Mouse (Mus musculus) forebrain, embryonic 11.5 days (tissue): ENCODE results near the gene Bpifa5. TPM values are rescaled to one million over a fixed set of nuclear protein-coding genes. Genes with fewer than 3 reads are reported as not detected.

Experiments
- ATAC-seq: fragments of 200-750 bp; cut with Nextera tagmentation; replicated peaks from 2 replicates; pipeline ENCODE4 v1.8.0; 2017; ENCODE audit warnings: moderate TSS enrichment; ENCODE audit not compliant: low FRiP score
- DNase-seq: peaks from one replicate; pipeline ENCODE4 v3.0.0-alpha.2; 2017; ENCODE audit warnings: low spot score
- H3K27ac ChIP-seq: fragments of 300-500 bp; sonication (generic); 2 replicates; pipeline ENCODE4 v1.5.1; 2014; ENCODE audit warnings: low read depth, low read length
- H3K27me3 ChIP-seq: fragments of 300-500 bp; sonication (generic); 2 replicates; pipeline ENCODE4 v1.6.1; 2014; ENCODE audit warnings: mild to moderate bottlenecking, low read length, mixed read lengths; ENCODE audit not compliant: control insufficient read depth, insufficient read depth
- H3K36me3 ChIP-seq: fragments of 300-500 bp; sonication (generic); 2 replicates; pipeline ENCODE4 v1.6.1; 2014; ENCODE audit warnings: mild to moderate bottlenecking, low read length, moderate library complexity, mixed read lengths; ENCODE audit not compliant: control insufficient read depth, insufficient read depth
- H3K4me1 ChIP-seq: fragments of 300-500 bp; sonication (generic); replicated peaks from 2 replicates; pipeline ENCODE4 v1.6.1; 2014; ENCODE audit warnings: low read length, mixed read lengths; ENCODE audit not compliant: control insufficient read depth, insufficient read depth
- H3K4me2 ChIP-seq: fragments of 300-500 bp; sonication (generic); 2 replicates; pipeline ENCODE4 v1.6.1; 2014; ENCODE audit warnings: low read depth, mild to moderate bottlenecking, low read length, moderate library complexity, mixed read lengths; ENCODE audit not compliant: severe bottlenecking
- H3K4me3 ChIP-seq: fragments of 300-500 bp; sonication (generic); 2 replicates; pipeline ENCODE4 v1.5.1; 2014; ENCODE audit warnings: low read depth, low read length
- H3K9ac ChIP-seq: fragments of 300-500 bp; sonication (generic); 2 replicates; pipeline ENCODE4 v1.6.1; 2014; ENCODE audit warnings: low read length
- H3K9me3 ChIP-seq: fragments of 300-500 bp; sonication (generic); 2 replicates; pipeline ENCODE4 v1.6.1; 2016; ENCODE audit warnings: low read length, mixed read lengths; ENCODE audit not compliant: control insufficient read depth
- WGBS: fragments of 180-500 bp; shearing (Covaris S2); extraction: QIAGEN DNeasy Blood & Tissue Kit; methylation state at CpG from one replicate; pipeline ENCODE4 v1.1.7; 2014; 5-methylcytosine and 5-hydroxymethylcytosine counted together
- polyA plus RNA-seq: library from polyadenylated mRNA; unstranded; fragments of >200 nt; fragmentation: Nextera tagmentation; extraction: Ambion mirVana; gene quantifications from 2 replicates; pipeline ENCODE4 v1.2.1, GENCODE M21; 2014

The Bpifa5 gene
- not detected in 2 replicates for polyA plus RNA-seq

DNA sequence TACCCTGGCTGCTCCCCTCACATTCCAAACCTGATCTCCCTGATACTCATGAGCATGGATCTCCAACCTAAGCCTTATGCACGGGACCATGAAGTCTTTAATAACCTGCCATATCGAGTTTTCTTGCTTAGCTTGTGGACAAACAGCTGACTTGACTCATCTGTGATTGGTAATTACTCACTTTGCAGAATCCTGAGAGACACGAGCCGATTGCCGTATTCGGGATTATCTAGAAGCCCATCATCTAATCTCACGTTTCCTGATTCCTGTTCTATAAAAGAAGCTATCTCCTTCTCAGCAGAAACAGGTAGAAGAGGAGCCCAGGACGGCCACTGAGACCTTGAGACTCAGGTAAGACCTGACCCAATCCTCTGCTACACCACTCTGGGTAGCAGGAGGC, at the start of gene Bpifa5:
Bpifa5 (plus strand) TSS at position 301 of the 400 bp plus-strand sequence.
- WGBS: 85% methylated on average over 8 of the region's 8 CpGs
- Histone ChIP-seq H3K27me3 (no peaks in the 10 kb centered on the region), H3K4me2 (no peak within 1 kb of the TSS), H3K4me1 (no peaks in the 10 kb centered on the region), H3K4me3 (no peak within 1 kb of the TSS), H3K9me3 (no peaks in the 10 kb centered on the region), H3K36me3 (no peaks in the 10 kb centered on the region), H3K27ac (no peak within 1 kb of the TSS), H3K9ac (no peak within 1 kb of the TSS)
- DNase-seq (no peak), ATAC-seq (no peak)

DNA sequence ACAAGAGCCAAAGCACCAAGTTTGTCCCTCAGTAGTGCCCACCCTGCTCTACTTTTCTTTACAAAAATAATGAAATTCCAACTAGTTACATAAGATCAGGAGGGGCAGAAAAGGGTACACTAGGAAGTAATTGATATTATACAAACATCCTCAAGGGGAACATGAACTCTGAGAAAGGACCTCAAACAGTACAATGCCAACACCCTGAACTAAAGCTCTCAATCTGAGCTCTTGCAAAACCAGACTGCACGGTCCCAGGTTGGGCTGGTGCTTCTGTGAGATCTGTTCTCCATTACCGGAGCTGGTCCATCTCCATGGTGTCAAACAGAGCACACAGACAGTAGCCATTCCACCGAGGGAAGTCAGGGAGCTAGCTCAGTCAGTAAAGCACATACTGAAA, 45.0 kb upstream of the Bpifa5 start:
- H3K4me3 ChIP-seq: no peak overlapping the region
- H3K4me1 ChIP-seq: no peaks in the 10 kb centered on the region
- H3K4me2 ChIP-seq: no peak overlapping the region
- no peak for ATAC-seq
- H3K36me3 ChIP-seq: no peaks in the 10 kb centered on the region
- no peak for DNase-seq
- no peaks in the 10 kb centered on the region for H3K9me3 ChIP-seq
- no peak overlapping the region for H3K9ac ChIP-seq
- WGBS: 89% methylated on average over 3 of the region's 3 CpGs
- no peaks in the 10 kb centered on the region for H3K27me3 ChIP-seq
- H3K27ac ChIP-seq: no peak overlapping the region

DNA sequence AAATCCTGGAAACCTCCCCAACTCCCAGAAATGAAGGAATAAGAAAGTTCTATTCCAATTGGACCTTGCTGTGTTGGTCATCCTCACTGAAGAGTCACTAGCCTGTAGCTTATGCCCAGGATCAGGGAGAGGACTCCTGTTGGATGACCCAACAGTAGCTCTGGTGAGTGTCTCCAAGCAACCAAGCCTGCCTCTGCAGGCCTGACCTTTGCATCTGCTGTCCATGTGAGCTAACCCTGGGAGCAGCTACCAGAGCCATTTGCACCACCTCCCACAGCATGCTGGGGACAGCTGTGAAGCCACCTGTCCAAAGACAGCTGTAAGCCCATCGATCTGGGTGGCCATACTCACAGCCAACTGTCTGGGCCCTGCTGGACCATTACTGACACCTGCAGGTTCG, 32.3 kb upstream of the Bpifa5 start, which contains the start of gene Bpifa3:
Bpifa3 (plus strand) TSS at position 217 of the 400 bp plus-strand sequence.
- DNase-seq (no peak), ATAC-seq (no peak)
- no peaks in the 10 kb centered on the region for H3K9me3 ChIP-seq
- WGBS: 79% methylated on average over 2 of the region's 2 CpGs
- H3K4me2 ChIP-seq: no peak within 1 kb of the TSS
- no peaks in the 10 kb centered on the region for H3K4me1 ChIP-seq
- H3K27ac ChIP-seq: no peak within 1 kb of the TSS
- no peaks in the 10 kb centered on the region for H3K36me3 ChIP-seq
- no peak within 1 kb of the TSS for H3K4me3 ChIP-seq
- H3K9ac ChIP-seq: no peak within 1 kb of the TSS
- H3K27me3 ChIP-seq: no peaks in the 10 kb centered on the region

DNA sequence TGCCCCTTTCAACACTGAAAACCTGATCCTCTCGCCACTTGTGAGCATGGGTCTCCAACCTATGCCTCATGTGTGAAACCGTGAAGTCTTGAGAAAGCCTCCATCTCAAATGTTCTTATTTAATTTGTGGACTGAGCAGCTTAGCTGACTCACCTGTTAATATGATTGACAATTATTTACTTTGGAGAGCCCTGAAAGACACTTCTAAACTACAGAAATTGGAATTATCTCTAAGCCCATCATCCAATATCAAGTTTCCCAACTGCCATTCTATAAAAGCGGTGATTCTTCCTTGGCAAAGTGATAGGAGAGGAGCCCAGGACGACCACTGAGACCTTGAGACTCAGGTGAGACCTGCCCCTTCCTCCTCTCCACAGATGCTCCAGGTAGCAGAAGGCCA, 19.8 kb upstream of the Bpifa5 start, which contains the start of gene Bpifa1:
Bpifa1 (plus strand) TSS at position 301 of the 400 bp plus-strand sequence.
- WGBS: 80% methylated on average over 4 of the region's 4 CpGs

DNA sequence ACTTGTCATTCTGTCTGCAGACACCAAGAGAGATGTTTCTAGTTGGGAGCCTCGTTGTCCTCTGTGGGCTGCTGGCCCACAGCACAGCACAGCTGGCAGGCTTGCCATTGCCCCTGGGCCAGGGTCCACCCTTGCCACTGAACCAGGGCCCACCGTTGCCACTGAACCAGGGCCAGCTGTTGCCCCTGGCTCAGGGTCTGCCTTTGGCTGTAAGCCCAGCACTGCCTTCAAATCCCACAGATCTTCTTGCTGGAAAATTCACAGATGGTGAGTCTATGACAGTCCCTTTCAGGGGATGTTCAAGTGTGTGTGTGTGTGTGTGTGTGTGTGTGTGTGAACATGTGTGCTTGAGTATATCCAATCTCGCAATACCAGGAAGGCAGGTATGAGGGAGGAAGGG, 18.7 kb upstream of the Bpifa5 start:
- no peak overlapping the region for H3K4me3 ChIP-seq
- H3K27ac ChIP-seq: no peak overlapping the region
- H3K36me3 ChIP-seq: no peaks in the 10 kb centered on the region
- WGBS: 80% methylated on average over 3 of the region's 3 CpGs
- no peaks in the 10 kb centered on the region for H3K27me3 ChIP-seq
- no peaks in the 10 kb centered on the region for H3K9me3 ChIP-seq
- H3K9ac ChIP-seq: no peak overlapping the region
- H3K4me2 ChIP-seq: no peak overlapping the region
- H3K4me1 ChIP-seq: no peaks in the 10 kb centered on the region
- ATAC-seq (no peak), DNase-seq (no peak)

More for the DNA sequence above, 19.8 kb upstream of the Bpifa5 start, which contains the start of gene Bpifa1:
- no peaks in the 10 kb centered on the region for H3K9me3 ChIP-seq
- H3K9ac ChIP-seq: no peak within 1 kb of the TSS
- H3K36me3 ChIP-seq: no peaks in the 10 kb centered on the region
- H3K27me3 ChIP-seq: no peaks in the 10 kb centered on the region
- ATAC-seq (no peak), DNase-seq (no peak)
- H3K27ac ChIP-seq: no peak within 1 kb of the TSS
- no peak within 1 kb of the TSS for H3K4me2 ChIP-seq
- H3K4me3 ChIP-seq: no peak within 1 kb of the TSS
- H3K4me1 ChIP-seq: no peaks in the 10 kb centered on the region

DNA sequence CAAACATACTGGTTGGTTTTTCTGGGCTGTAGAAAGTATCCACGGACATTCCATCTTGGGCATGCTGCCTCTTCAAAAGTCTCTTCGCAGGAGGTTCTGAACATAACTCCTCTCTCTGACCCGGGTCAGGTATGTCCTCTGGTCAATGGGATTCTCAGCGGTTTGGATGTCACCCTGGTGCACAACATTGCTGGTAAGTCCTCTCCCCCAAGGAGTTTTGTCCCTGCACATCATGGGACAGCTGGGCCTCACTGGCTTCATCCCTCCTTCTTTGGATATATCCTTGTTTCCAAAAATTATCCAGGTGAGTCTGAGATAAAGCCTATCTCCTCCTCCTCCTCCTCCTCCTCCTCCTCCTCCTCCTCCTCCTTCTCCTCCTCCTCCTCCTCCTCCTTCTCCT, 14.9 kb upstream of the Bpifa5 start:
- Histone ChIP-seq H3K9me3 (no peaks in the 10 kb centered on the region), H3K4me3 (no peak overlapping the region), H3K4me2 (no peak overlapping the region), H3K27me3 (no peaks in the 10 kb centered on the region), H3K4me1 (no peaks in the 10 kb centered on the region), H3K36me3 (no peaks in the 10 kb centered on the region), H3K9ac (no peak overlapping the region), H3K27ac (no peak overlapping the region)
- 76% methylated on average over 4 of the region's 4 CpGs for WGBS
- DNase-seq (no peak), ATAC-seq (no peak)

DNA sequence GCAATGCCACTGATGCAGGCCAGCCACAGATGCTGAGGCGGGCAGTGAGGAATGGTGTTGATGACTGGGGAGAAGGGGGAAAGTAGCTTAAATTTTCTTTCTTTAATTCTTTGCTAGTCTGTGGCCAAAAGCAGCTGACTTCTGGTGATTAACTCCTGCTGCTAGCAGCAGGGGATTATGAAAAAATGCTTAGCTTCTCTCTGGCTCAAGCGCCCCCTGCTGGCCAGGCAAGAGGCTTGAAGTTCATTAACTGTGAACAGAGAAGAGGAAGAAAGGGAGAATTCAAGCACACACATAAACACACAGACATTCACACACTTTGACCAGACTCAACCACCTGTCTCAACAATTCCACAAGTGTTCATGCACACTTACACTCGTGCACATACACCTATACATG, 4.0 kb upstream of the Bpifa5 start:
- ATAC-seq (no peak), DNase-seq (peak; percentile 72)
- H3K27me3 ChIP-seq: no peaks in the 10 kb centered on the region
- no peak overlapping the region for H3K4me2 ChIP-seq
- no peak overlapping the region for H3K27ac ChIP-seq
- H3K9ac ChIP-seq: no peak overlapping the region
- no peaks in the 10 kb centered on the region for H3K9me3 ChIP-seq
- WGBS: 37% methylated on average over 3 of the region's 3 CpGs
- no peaks in the 10 kb centered on the region for H3K36me3 ChIP-seq
- no peaks in the 10 kb centered on the region for H3K4me1 ChIP-seq
- H3K4me3 ChIP-seq: no peak overlapping the region

DNA sequence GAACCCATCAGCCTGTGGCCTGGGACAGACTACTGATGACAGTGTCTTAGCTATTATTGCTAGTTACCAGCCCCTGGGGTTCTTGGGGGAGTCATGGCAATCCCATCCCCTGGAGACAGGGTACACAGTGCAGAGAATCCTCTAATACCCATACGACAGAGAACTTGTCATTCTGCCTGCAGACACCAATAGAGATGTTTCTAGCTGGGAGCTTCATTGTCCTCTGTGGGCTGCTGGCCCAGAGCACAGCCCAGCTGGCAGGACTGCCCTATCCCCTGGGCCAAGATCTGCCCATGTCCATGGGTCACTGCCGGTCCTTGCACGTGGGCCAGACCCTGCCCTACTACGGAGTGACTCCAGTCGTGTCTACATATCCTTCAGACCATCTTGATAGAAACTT, 899 bp downstream of the Bpifa5 start:
- H3K9ac ChIP-seq: no peak overlapping the region
- no peak for DNase-seq
- no peak overlapping the region for H3K4me3 ChIP-seq
- no peak overlapping the region for H3K4me2 ChIP-seq
- H3K27ac ChIP-seq: no peak overlapping the region
- WGBS: 90% methylated on average over 5 of the region's 5 CpGs
- H3K4me1 ChIP-seq: no peaks in the 10 kb centered on the region
- H3K9me3 ChIP-seq: no peaks in the 10 kb centered on the region
- no peaks in the 10 kb centered on the region for H3K27me3 ChIP-seq
- H3K36me3 ChIP-seq: no peaks in the 10 kb centered on the region
- ATAC-seq: no peak

DNA sequence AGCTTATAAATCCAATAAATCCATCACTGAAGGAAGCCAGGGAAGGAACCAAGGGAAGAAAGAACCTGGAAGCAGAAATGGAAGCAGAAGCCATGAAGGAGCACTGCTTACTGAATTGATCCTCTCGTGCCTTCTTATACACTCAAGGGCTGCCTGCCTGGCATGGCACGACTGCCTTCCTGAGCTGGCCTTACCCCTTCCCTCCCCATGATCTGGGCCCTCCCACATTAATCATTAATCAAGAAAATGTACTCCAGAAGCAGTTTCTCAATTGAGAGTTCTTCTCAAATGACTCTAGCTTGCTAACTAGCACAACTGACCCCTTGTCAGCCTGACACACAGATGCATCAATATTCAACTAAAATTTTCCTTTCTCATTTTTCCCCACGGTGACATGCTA, 6.8 kb downstream of the Bpifa5 start:
- no peak overlapping the region for H3K27ac ChIP-seq
- ATAC-seq (no peak), DNase-seq (no peak)
- H3K27me3 ChIP-seq: no peaks in the 10 kb centered on the region
- 90% methylated on average over 3 of the region's 3 CpGs for WGBS
- H3K4me1 ChIP-seq: no peaks in the 10 kb centered on the region
- H3K9me3 ChIP-seq: no peaks in the 10 kb centered on the region
- no peak overlapping the region for H3K9ac ChIP-seq
- H3K4me2 ChIP-seq: no peak overlapping the region
- no peak overlapping the region for H3K4me3 ChIP-seq
- no peaks in the 10 kb centered on the region for H3K36me3 ChIP-seq
